Mouse (Mus musculus): ENCODE data around the gene Nampt. TPM values are rescaled to one million over a fixed set of nuclear protein-coding genes. Genes with fewer than 3 reads are reported as not detected.

The Nampt gene
- 9.5 and 23.9 TPM in 2 replicates for polyA plus RNA-seq (2012; ENCODE audit: low replicate concordance)

DNA sequence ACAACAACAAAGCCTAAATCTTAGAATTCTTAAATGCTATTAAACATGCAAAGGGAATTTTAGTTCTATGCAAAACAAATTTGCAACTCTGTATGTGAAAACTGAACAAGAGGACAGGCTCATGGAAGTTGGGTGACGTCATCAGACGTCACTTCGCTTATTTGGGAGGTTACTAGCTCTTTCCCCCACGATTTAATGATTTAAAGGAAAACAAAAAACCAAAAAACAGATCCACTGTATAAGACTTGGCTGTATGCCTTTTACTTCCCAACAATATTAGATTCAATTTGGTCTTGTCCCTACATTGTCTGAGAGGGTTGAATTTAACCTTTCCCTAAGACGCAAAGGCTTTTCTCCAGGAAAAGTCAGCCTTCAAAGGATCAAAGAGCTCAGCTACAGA lies at the start of gene Nampt:
Gene Nampt, plus strand, starts transcription at position 130 of the 400 bp plus-strand sequence.

Other genes with a start within 250 kb of the Nampt start
- gene Sypl, start 134.3 kb downstream of the Nampt start, polyA plus RNA-seq (2012; ENCODE audit: low replicate concordance): 2.4 and 11.5 TPM in 2 replicates